Mouse (Mus musculus): ENCODE measurements around the gene Spi1.

- TF ChIP-seq POLR2A (IDR thresholded peaks at IDR 0.05; ENCODE audit: borderline replicate concordance, control insufficient read depth, low read depth, low read length) (no peak), CTCF (IDR thresholded peaks at IDR 0.05; ENCODE audit: control insufficient read depth, insufficient read depth, low read length) (no peak)
These were observed 36.9 kb downstream of the Spi1 start for GRCm38 (mm10) chr2:91119061-91119460.

Data from bone marrow, adult 2 months (tissue).